Mouse (Mus musculus) kidney, postnatal 4 days (tissue): ENCODE results near the gene Slmap.
A peak's percentile ranks its signal among the peaks of the same experiment; 100 is the strongest.
"Not testable (repeated sequence)": the region's sequence is repeated elsewhere in the genome, so short reads cannot be mapped to it uniquely, and the experiment has no call there.

Source experiments
- DNase-seq, 2 experiments: peaks; one replicate each; pipeline ENCODE4 v3.0.0; 2021; ENCODE audit warnings: mixed read lengths in 2 of 2

The Slmap gene

GRCm38 (mm10) chr14:26534757-26535479 lies at the start of gene Slmap:
TSS of gene Slmap (minus strand) at chr14:26534931.
- peak; percentile 99 to 100 for DNase-seq

- DNase-seq: no peak
These were observed 48.9 kb upstream of the Slmap start for GRCm38 (mm10) chr14:26583645-26584044.

- peak; percentile 92 to 95 for DNase-seq
These were observed 44.9 kb upstream of the Slmap start for GRCm38 (mm10) chr14:26579346-26580343.

GRCm38 (mm10) chr14:26578791-26579191 lies 44.1 kb upstream of the Slmap start:
- no peak for DNase-seq

- no peak for DNase-seq
These were observed 41.6 kb upstream of the Slmap start for GRCm38 (mm10) chr14:26576255-26576780.

GRCm38 (mm10) chr14:26573556-26573955 lies 38.8 kb upstream of the Slmap start, which contains the start of gene Dennd6a:
TSS of gene Dennd6a (plus strand) at chr14:26573856.
- DNase-seq: not testable (repeated sequence)

- no peak for DNase-seq
These were observed 37.4 kb upstream of the Slmap start for GRCm38 (mm10) chr14:26571951-26572675.

- DNase-seq: no peak
These were observed 35.1 kb upstream of the Slmap start for GRCm38 (mm10) chr14:26569880-26570279.

GRCm38 (mm10) chr14:26562247-26562646 lies 27.5 kb upstream of the Slmap start:
- no peak for DNase-seq

GRCm38 (mm10) chr14:26558536-26558935 lies 23.8 kb upstream of the Slmap start:
- peak; percentile 18 to 39 for DNase-seq

- DNase-seq: peak; percentile 7 to 36
These were observed 22.9 kb upstream of the Slmap start for GRCm38 (mm10) chr14:26557581-26557980.

GRCm38 (mm10) chr14:26552853-26553252 lies 18.1 kb upstream of the Slmap start:
- DNase-seq: no peak

GRCm38 (mm10) chr14:26552441-26552840 lies 17.7 kb upstream of the Slmap start:
- DNase-seq: no peak

- no peak for DNase-seq
These were observed 16.0 kb upstream of the Slmap start for GRCm38 (mm10) chr14:26550712-26551111.

GRCm38 (mm10) chr14:26547516-26548488 lies 13.1 kb upstream of the Slmap start:
- no peak for DNase-seq

GRCm38 (mm10) chr14:26542136-26542535 lies 7.4 kb upstream of the Slmap start:
- DNase-seq: no peak

- no peak for DNase-seq
These were observed 5.8 kb upstream of the Slmap start for GRCm38 (mm10) chr14:26540577-26540976.

- DNase-seq: no peak
These were observed 4.5 kb upstream of the Slmap start for GRCm38 (mm10) chr14:26539241-26539640.

GRCm38 (mm10) chr14:26533821-26534756 lies 642 bp downstream of the Slmap start:
- DNase-seq: peak; percentile 72 to 83

- DNase-seq: peak; percentile 6 to 19
These were observed 1.5 kb downstream of the Slmap start for GRCm38 (mm10) chr14:26533267-26533666.
